Mouse (Mus musculus): ENCODE results near the gene Aak1. TPM values are rescaled to one million over a fixed set of nuclear protein-coding genes. Genes with fewer than 3 reads are reported as not detected.

Gene Aak1
- total and polyA plus RNA-seq, 3 experiments = 2.8 to 21.0 (median 7.1) TPM

- no peak for TF ChIP-seq GABPA (IDR thresholded peaks at IDR 0.05; ENCODE audit: insufficient replicate concordance, low read depth, low read length)
- no peak for TF ChIP-seq BHLHE40 (IDR thresholded peaks at IDR 0.05; ENCODE audit: low read depth, low read length)
- TF ChIP-seq CHD1 (IDR thresholded peaks at IDR 0.05; ENCODE audit: low read depth, low read length) = no peak
- no peak for TF ChIP-seq RAD21 (IDR thresholded peaks at IDR 0.05; ENCODE audit: low read depth, low read length)
- no peak for TF ChIP-seq ZMIZ1 (IDR thresholded peaks at IDR 0.05; ENCODE audit: low read depth, low read length)
- no peak for TF ChIP-seq EP300 (IDR thresholded peaks at IDR 0.05; ENCODE audit: low read length)
- TF ChIP-seq MYC (IDR thresholded peaks at IDR 0.05; ENCODE audit: low read depth, low read length) = no peak
- no peak for TF ChIP-seq MAFK (IDR thresholded peaks at IDR 0.05; ENCODE audit: insufficient replicate concordance, low read length)
- TF ChIP-seq ETS1 (conservative IDR thresholded peaks at IDR 0.05; ENCODE audit: low read depth, low read length) = no peak
- TF ChIP-seq JUND (conservative IDR thresholded peaks at IDR 0.05; ENCODE audit: low read depth, low read length) = no peak
- no peak for TF ChIP-seq MAZ (IDR thresholded peaks at IDR 0.05; ENCODE audit: low read depth, low read length)
- TF ChIP-seq MEF2A (IDR thresholded peaks at IDR 0.05; ENCODE audit: borderline replicate concordance, low read depth, low read length) = no peak
- no peak for TF ChIP-seq ZNF384 (IDR thresholded peaks at IDR 0.05; ENCODE audit: low read depth, low read length)
- TF ChIP-seq TCF12 (IDR thresholded peaks at IDR 0.05; ENCODE audit: low read depth, low read length) = no peak
- TF ChIP-seq ZKSCAN1 (IDR thresholded peaks at IDR 0.05; ENCODE audit: borderline replicate concordance, low read depth, low read length) = no peak
- TF ChIP-seq IRF4 (IDR thresholded peaks at IDR 0.05; ENCODE audit: low read depth, low read length) = no peak
- TF ChIP-seq KAT2A (IDR thresholded peaks at IDR 0.05; ENCODE audit: insufficient replicate concordance, low read length) = no peak
- in situ Hi-C loops (cut with MboI; ENCODE audit: low pct_ligation_motif_present, low pct_unique_long_range_greater_than_20kb, low sequenced_read_pairs) = loop anchor here (5.0 kb wide), 1 partner anchor 112 kb away; no protein-coding TSS in a partner anchor
- Histone ChIP-seq H3K27ac (ENCODE audit: insufficient read depth, low read depth) (no peak overlapping the region), H3K9ac (ENCODE audit: insufficient read depth, low read depth) (no peak overlapping the region), H3K4me1 (ENCODE audit: control insufficient read depth in 1 of 2, insufficient read depth in 2 of 2) (peaks cover 2 to 8% of the 10 kb centered on the region in 2 experiments; a peak in 2 of 4 replicates), H3K36me3 (replicated peaks in 1 of 2; ENCODE audit: control insufficient read depth in 1 of 2, insufficient read depth in 1 of 2, low read length in 1 of 2) (peaks cover 10 to 47% of the 10 kb centered on the region in 2 experiments), H3K9me3 (replicated peaks; ENCODE audit: low read length) (peaks cover 2% of the 10 kb centered on the region), H3K79me2 (replicated peaks; ENCODE audit: control insufficient read depth, extremely low read depth, insufficient read depth, poor library complexity, severe bottlenecking) (no peaks in the 10 kb centered on the region), H3K27me3 (replicated peaks) (no peaks in the 10 kb centered on the region), H3K4me2 (ENCODE audit: insufficient read depth, low read depth, poor library complexity, severe bottlenecking) (no peak overlapping the region), H3K4me3 (replicated peaks in 1 of 3; ENCODE audit: low read depth in 2 of 3, low read length in 2 of 3, poor library complexity in 1 of 3) (no peak overlapping the region)
- dilution Hi-C loops (cut with MboI; ENCODE audit: extremely low pct_ligation_motif_present, extremely low pct_unique_long_range_greater_than_20kb, low sequenced_read_pairs) = no loop called here
- DNase-seq (ENCODE audit: extremely low read depth) = no peak
Measured at GRCm38 (mm10) chr6:86924746-86925145, 75.4 kb downstream of the Aak1 start.

GRCm38 (mm10) chr6:86934541-86934940 is 85.2 kb downstream of the Aak1 start:
- Histone ChIP-seq H3K79me2 (replicated peaks; ENCODE audit: control insufficient read depth, extremely low read depth, insufficient read depth, poor library complexity, severe bottlenecking) (no peaks in the 10 kb centered on the region), H3K27ac (ENCODE audit: insufficient read depth, low read depth) (no peak overlapping the region), H3K4me1 (ENCODE audit: control insufficient read depth in 1 of 2, insufficient read depth in 2 of 2) (peaks cover 0 to 4% of the 10 kb centered on the region in 2 experiments; a peak in 1 of 4 replicates), H3K9me3 (replicated peaks; ENCODE audit: low read length) (no peaks in the 10 kb centered on the region), H3K36me3 (replicated peaks in 1 of 2; ENCODE audit: control insufficient read depth in 1 of 2, insufficient read depth in 1 of 2, low read length in 1 of 2) (peaks cover 16 to 68% of the 10 kb centered on the region in 2 experiments), H3K27me3 (replicated peaks) (no peaks in the 10 kb centered on the region), H3K4me3 (replicated peaks in 1 of 3; ENCODE audit: low read depth in 2 of 3, low read length in 2 of 3, poor library complexity in 1 of 3) (no peak overlapping the region), H3K4me2 (ENCODE audit: insufficient read depth, low read depth, poor library complexity, severe bottlenecking) (no peak overlapping the region), H3K9ac (ENCODE audit: insufficient read depth, low read depth) (no peak overlapping the region)
- dilution Hi-C loops (cut with MboI; ENCODE audit: extremely low pct_ligation_motif_present, extremely low pct_unique_long_range_greater_than_20kb, low sequenced_read_pairs) (no loop called here), in situ Hi-C loops (cut with MboI; ENCODE audit: low pct_ligation_motif_present, low pct_unique_long_range_greater_than_20kb, low sequenced_read_pairs) (no loop called here)
- no peak for TF ChIP-seq ELF1 (IDR thresholded peaks at IDR 0.05; ENCODE audit: low read depth, low read length)
- TF ChIP-seq GABPA (IDR thresholded peaks at IDR 0.05; ENCODE audit: insufficient replicate concordance, low read depth, low read length) = no peak
- TF ChIP-seq HCFC1 (IDR thresholded peaks at IDR 0.05; ENCODE audit: low read depth, low read length) = no peak
- no peak for TF ChIP-seq ETS1 (conservative IDR thresholded peaks at IDR 0.05; ENCODE audit: low read depth, low read length)
- no peak for TF ChIP-seq MAX (IDR thresholded peaks at IDR 0.05; ENCODE audit: low read length)
- TF ChIP-seq EP300 (IDR thresholded peaks at IDR 0.05; ENCODE audit: low read length) = no peak
- no peak for TF ChIP-seq ZKSCAN1 (IDR thresholded peaks at IDR 0.05; ENCODE audit: borderline replicate concordance, low read depth, low read length)
- no peak for TF ChIP-seq JUN (IDR thresholded peaks at IDR 0.05; ENCODE audit: insufficient read depth, low read depth, low read length)
- DNase-seq (ENCODE audit: extremely low read depth) = no peak
